Mouse (Mus musculus): ENCODE data around the gene Sesn2. TPM values are rescaled to one million over a fixed set of nuclear protein-coding genes. Genes with fewer than 3 reads are reported as not detected.
"Not testable (repeated sequence)": the region's sequence is repeated elsewhere in the genome, so short reads cannot be mapped to it uniquely, and the experiment has no call there.

Sesn2 gene
- polyA plus RNA-seq, 1 experiment, result 41.6 TPM

GRCm38 (mm10) chr4:132490273-132491010, 19.9 kb downstream of the Sesn2 start:
- Histone ChIP-seq H3K27ac (ENCODE audit: insufficient read depth, low read length) (no peak overlapping the region), H3K27me3 (ENCODE audit: control insufficient read depth, insufficient read depth, low read length, poor library complexity, severe bottlenecking) (no peaks in the 10 kb centered on the region), H3K4me3 (ENCODE audit: low read depth, low read length) (no peak overlapping the region), H3K9me3 (replicated peaks; ENCODE audit: control insufficient read depth, insufficient read depth, low read length, poor library complexity, severe bottlenecking) (no peaks in the 10 kb centered on the region), H3K4me1 (ENCODE audit: control insufficient read depth, insufficient read depth, low read length) (no peaks in the 10 kb centered on the region), H3K9ac (ENCODE audit: low read depth, poor library complexity, severe bottlenecking) (no peak overlapping the region), H3K36me3 (ENCODE audit: control insufficient read depth, insufficient read depth, low read length, poor library complexity, severe bottlenecking) (peaks cover 33% of the 10 kb centered on the region)
- TF ChIP-seq CTCF (IDR thresholded peaks at IDR 0.05; ENCODE audit: low read depth, low read length) (no peak), POLR2A (IDR thresholded peaks at IDR 0.05; ENCODE audit: insufficient read depth, low read length) (no peak), EP300 (IDR thresholded peaks at IDR 0.05; ENCODE audit: insufficient read depth, low read depth, low read length) (no peak)

DNA sequence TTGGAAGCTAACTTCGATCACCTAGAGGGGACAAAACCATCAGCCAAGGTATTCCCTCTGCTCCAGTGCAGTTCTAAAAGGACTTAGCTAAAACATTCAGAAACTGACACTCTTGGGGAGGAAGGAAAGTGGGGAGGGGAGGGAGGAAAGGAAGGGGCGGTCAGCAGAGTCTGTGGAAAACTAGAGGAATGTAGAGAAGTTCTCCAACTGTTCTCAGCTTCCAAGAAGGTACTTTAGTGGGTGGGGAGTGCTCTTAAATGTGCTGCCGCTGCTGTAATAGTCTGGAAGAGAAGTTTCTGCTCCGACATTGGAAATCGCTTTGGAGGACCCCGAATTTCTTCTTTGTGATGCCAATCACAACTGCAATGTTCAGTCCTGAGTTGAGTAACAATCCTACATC, 21.3 kb downstream of the Sesn2 start:
- Histone ChIP-seq H3K27me3 (ENCODE audit: control insufficient read depth, insufficient read depth, low read length, poor library complexity, severe bottlenecking) (no peaks in the 10 kb centered on the region), H3K4me3 (ENCODE audit: low read depth, low read length) (no peak overlapping the region), H3K9me3 (replicated peaks; ENCODE audit: control insufficient read depth, insufficient read depth, low read length, poor library complexity, severe bottlenecking) (no peaks in the 10 kb centered on the region), H3K9ac (ENCODE audit: low read depth, poor library complexity, severe bottlenecking) (no peak overlapping the region), H3K4me1 (ENCODE audit: control insufficient read depth, insufficient read depth, low read length) (no peaks in the 10 kb centered on the region), H3K36me3 (ENCODE audit: control insufficient read depth, insufficient read depth, low read length, poor library complexity, severe bottlenecking) (peaks cover 18% of the 10 kb centered on the region), H3K27ac (ENCODE audit: insufficient read depth, low read length) (no peak overlapping the region)
- TF ChIP-seq EP300 (IDR thresholded peaks at IDR 0.05; ENCODE audit: insufficient read depth, low read depth, low read length) (no peak), CTCF (IDR thresholded peaks at IDR 0.05; ENCODE audit: low read depth, low read length) (no peak), POLR2A (IDR thresholded peaks at IDR 0.05; ENCODE audit: insufficient read depth, low read length) (no peak)

GRCm38 (mm10) chr4:132488521-132488920, 21.8 kb downstream of the Sesn2 start:
- H3K27me3 ChIP-seq (ENCODE audit: control insufficient read depth, insufficient read depth, low read length, poor library complexity, severe bottlenecking), result no peaks in the 10 kb centered on the region
- no peak overlapping the region for H3K9ac ChIP-seq (ENCODE audit: low read depth, poor library complexity, severe bottlenecking)
- no peaks in the 10 kb centered on the region for H3K4me1 ChIP-seq (ENCODE audit: control insufficient read depth, insufficient read depth, low read length)
- H3K9me3 ChIP-seq (replicated peaks; ENCODE audit: control insufficient read depth, insufficient read depth, low read length, poor library complexity, severe bottlenecking), result no peaks in the 10 kb centered on the region
- no peak overlapping the region for H3K4me3 ChIP-seq (ENCODE audit: low read depth, low read length)
- H3K36me3 ChIP-seq (ENCODE audit: control insufficient read depth, insufficient read depth, low read length, poor library complexity, severe bottlenecking), result peaks cover 14% of the 10 kb centered on the region
- H3K27ac ChIP-seq (ENCODE audit: insufficient read depth, low read length), result no peak overlapping the region
- TF ChIP-seq EP300 (IDR thresholded peaks at IDR 0.05; ENCODE audit: insufficient read depth, low read depth, low read length) (no peak), CTCF (IDR thresholded peaks at IDR 0.05; ENCODE audit: low read depth, low read length) (no peak), POLR2A (IDR thresholded peaks at IDR 0.05; ENCODE audit: insufficient read depth, low read length) (no peak)

DNA sequence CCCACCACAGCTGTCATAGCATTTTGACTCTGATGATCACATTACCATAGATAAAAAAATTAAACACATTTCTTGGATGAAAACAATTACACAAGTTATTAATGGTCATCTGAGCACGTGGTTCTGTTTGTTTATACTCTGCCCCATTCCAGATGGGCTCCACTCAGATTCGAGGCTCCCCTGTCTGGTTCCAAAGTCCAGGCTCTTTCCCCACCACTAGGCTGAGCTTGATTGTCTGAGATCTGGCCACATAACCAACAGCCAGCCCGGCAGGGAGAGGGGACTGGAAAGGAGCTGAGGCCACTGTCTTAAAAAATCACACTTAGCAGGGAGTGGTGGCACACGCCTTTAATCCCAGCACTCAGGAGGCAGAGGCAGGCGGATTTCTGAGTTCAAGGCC, 25.5 kb downstream of the Sesn2 start:
- TF ChIP-seq POLR2A (IDR thresholded peaks at IDR 0.05; ENCODE audit: insufficient read depth, low read length) (no peak), EP300 (IDR thresholded peaks at IDR 0.05; ENCODE audit: insufficient read depth, low read depth, low read length) (no peak), CTCF (IDR thresholded peaks at IDR 0.05; ENCODE audit: low read depth, low read length) (no peak)
- no peaks in the 10 kb centered on the region for H3K9me3 ChIP-seq (replicated peaks; ENCODE audit: control insufficient read depth, insufficient read depth, low read length, poor library complexity, severe bottlenecking)
- no peak overlapping the region for H3K4me3 ChIP-seq (ENCODE audit: low read depth, low read length)
- no peaks in the 10 kb centered on the region for H3K36me3 ChIP-seq (ENCODE audit: control insufficient read depth, insufficient read depth, low read length, poor library complexity, severe bottlenecking)
- H3K4me1 ChIP-seq (ENCODE audit: control insufficient read depth, insufficient read depth, low read length), result no peaks in the 10 kb centered on the region
- H3K9ac ChIP-seq (ENCODE audit: low read depth, poor library complexity, severe bottlenecking), result no peak overlapping the region
- no peaks in the 10 kb centered on the region for H3K27me3 ChIP-seq (ENCODE audit: control insufficient read depth, insufficient read depth, low read length, poor library complexity, severe bottlenecking)
- no peak overlapping the region for H3K27ac ChIP-seq (ENCODE audit: insufficient read depth, low read length)

DNA sequence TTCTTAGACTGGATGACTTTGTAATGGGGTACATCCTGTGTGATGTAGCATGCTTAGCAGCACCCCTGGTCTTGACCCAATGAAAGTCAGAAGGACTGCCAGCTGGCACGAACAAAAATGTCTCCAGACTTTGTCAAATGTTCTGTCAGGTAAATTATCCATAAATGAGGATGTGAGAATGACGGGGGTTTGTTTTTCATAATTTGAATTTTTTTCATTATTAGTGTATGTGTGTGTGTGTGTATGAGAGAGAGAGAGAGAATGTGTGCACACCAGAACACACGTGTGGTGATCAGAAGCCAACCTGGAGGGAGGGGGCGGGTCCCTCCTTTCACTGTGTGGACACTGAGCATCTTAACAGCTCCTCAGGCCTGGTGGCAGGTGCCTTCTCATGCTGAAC, 26.1 kb downstream of the Sesn2 start:
- Histone ChIP-seq H3K27me3 (ENCODE audit: control insufficient read depth, insufficient read depth, low read length, poor library complexity, severe bottlenecking) (no peaks in the 10 kb centered on the region), H3K4me1 (ENCODE audit: control insufficient read depth, insufficient read depth, low read length) (no peaks in the 10 kb centered on the region), H3K4me3 (ENCODE audit: low read depth, low read length) (no peak overlapping the region), H3K9ac (ENCODE audit: low read depth, poor library complexity, severe bottlenecking) (no peak overlapping the region), H3K27ac (ENCODE audit: insufficient read depth, low read length) (no peak overlapping the region), H3K9me3 (replicated peaks; ENCODE audit: control insufficient read depth, insufficient read depth, low read length, poor library complexity, severe bottlenecking) (no peaks in the 10 kb centered on the region), H3K36me3 (ENCODE audit: control insufficient read depth, insufficient read depth, low read length, poor library complexity, severe bottlenecking) (no peaks in the 10 kb centered on the region)
- TF ChIP-seq POLR2A (IDR thresholded peaks at IDR 0.05; ENCODE audit: insufficient read depth, low read length) (no peak), EP300 (IDR thresholded peaks at IDR 0.05; ENCODE audit: insufficient read depth, low read depth, low read length) (no peak), CTCF (IDR thresholded peaks at IDR 0.05; ENCODE audit: low read depth, low read length) (no peak)

DNA sequence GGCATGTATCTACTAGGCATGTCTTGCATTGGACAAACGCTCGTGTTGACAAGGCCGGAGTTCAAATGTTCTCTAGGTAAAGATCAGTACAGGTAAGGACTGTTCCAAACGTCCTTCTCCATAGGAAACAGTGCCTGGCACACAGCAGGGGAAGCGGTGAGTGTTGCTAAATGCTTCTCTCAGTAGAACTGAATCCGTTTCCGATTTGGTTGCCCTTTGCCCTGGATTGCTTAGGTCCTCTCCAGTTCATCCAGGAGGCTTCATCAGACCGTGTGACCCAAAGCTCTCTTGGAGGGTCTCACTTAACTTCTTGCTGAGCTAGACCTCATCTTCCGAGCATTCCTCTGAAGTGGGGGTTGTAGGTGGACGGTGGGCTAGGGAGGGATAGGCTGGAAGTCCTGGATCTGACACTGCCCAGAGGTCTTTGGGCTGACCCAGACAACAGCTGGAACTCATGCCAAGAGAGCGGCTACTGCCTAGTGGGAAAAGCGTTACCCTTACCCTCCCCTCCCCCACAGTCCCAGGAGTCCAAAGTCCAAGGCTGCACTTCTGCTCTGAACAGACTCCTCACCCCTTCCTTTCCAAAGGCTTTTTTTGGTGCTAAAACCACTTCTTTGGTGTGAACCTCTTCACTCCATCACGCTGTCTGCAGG, 27.2 kb downstream of the Sesn2 start:
- Histone ChIP-seq H3K4me1 (ENCODE audit: control insufficient read depth, insufficient read depth, low read length) (no peaks in the 10 kb centered on the region), H3K36me3 (ENCODE audit: control insufficient read depth, insufficient read depth, low read length, poor library complexity, severe bottlenecking) (no peaks in the 10 kb centered on the region), H3K27ac (ENCODE audit: insufficient read depth, low read length) (no peak overlapping the region), H3K9me3 (replicated peaks; ENCODE audit: control insufficient read depth, insufficient read depth, low read length, poor library complexity, severe bottlenecking) (no peaks in the 10 kb centered on the region), H3K4me3 (ENCODE audit: low read depth, low read length) (no peak overlapping the region), H3K9ac (ENCODE audit: low read depth, poor library complexity, severe bottlenecking) (no peak overlapping the region), H3K27me3 (ENCODE audit: control insufficient read depth, insufficient read depth, low read length, poor library complexity, severe bottlenecking) (no peaks in the 10 kb centered on the region)
- TF ChIP-seq EP300 (IDR thresholded peaks at IDR 0.05; ENCODE audit: insufficient read depth, low read depth, low read length), result no peak
- no peak for TF ChIP-seq CTCF (IDR thresholded peaks at IDR 0.05; ENCODE audit: low read depth, low read length)
- TF ChIP-seq POLR2A (IDR thresholded peaks at IDR 0.05; ENCODE audit: insufficient read depth, low read length), result no peak

- H3K9me3 ChIP-seq (replicated peaks; ENCODE audit: control insufficient read depth, insufficient read depth, low read length, poor library complexity, severe bottlenecking); H3K4me3 ChIP-seq (ENCODE audit: low read depth, low read length); H3K4me1 ChIP-seq (ENCODE audit: control insufficient read depth, insufficient read depth, low read length); H3K9ac ChIP-seq (ENCODE audit: low read depth, poor library complexity, severe bottlenecking); H3K27me3 ChIP-seq (ENCODE audit: control insufficient read depth, insufficient read depth, low read length, poor library complexity, severe bottlenecking); H3K27ac ChIP-seq (ENCODE audit: insufficient read depth, low read length); H3K36me3 ChIP-seq (ENCODE audit: control insufficient read depth, insufficient read depth, low read length, poor library complexity, severe bottlenecking): not testable (repeated sequence)
Observed at GRCm38 (mm10) chr4:132482104-132482503, 28.2 kb downstream of the Sesn2 start.
